Mouse (Mus musculus) lung, embryonic 15.5 days (tissue): ENCODE results near the gene C1qtnf12. TPM values are rescaled to one million over a fixed set of nuclear protein-coding genes. Genes with fewer than 3 reads are reported as not detected.

Experiments
- ATAC-seq: fragments of 200-750 bp; cut with Nextera tagmentation; 2 replicates; pipeline ENCODE4 v1.8.0; 2017; ENCODE audit warnings: moderate number of reproducible peaks, borderline replicate concordance; ENCODE audit not compliant: low FRiP score, low TSS enrichment; ENCODE audit errors: extremely low read depth
- H3K27ac ChIP-seq: fragments of 300-500 bp; sonication (generic); 2 replicates; pipeline ENCODE4 v1.5.1; 2015; ENCODE audit warnings: moderate library complexity, mild to moderate bottlenecking, inconsistent platforms
- H3K27me3 ChIP-seq: fragments of 300-500 bp; sonication (generic); 2 replicates; pipeline ENCODE4 v1.6.1; 2015; ENCODE audit warnings: inconsistent platforms
- H3K36me3 ChIP-seq: fragments of 300-500 bp; sonication (generic); 2 replicates; pipeline ENCODE4 v1.6.1; 2015; ENCODE audit warnings: inconsistent platforms
- H3K4me1 ChIP-seq: fragments of 300-500 bp; sonication (generic); 2 replicates; pipeline ENCODE4 v1.6.1; 2015; ENCODE audit warnings: inconsistent platforms
- H3K4me2 ChIP-seq: fragments of 300-500 bp; sonication (generic); 2 replicates; pipeline ENCODE4 v1.6.1; 2015; ENCODE audit warnings: inconsistent platforms, mild to moderate bottlenecking, moderate library complexity
- H3K4me3 ChIP-seq: fragments of 300-500 bp; sonication (generic); 2 replicates; pipeline ENCODE4 v1.5.1; 2015; ENCODE audit warnings: mild to moderate bottlenecking, inconsistent platforms
- H3K9ac ChIP-seq: fragments of 300-500 bp; sonication (generic); 2 replicates; pipeline ENCODE4 v1.6.1; 2015; ENCODE audit warnings: inconsistent platforms
- H3K9me3 ChIP-seq: fragments of 300-500 bp; sonication (generic); 2 replicates; pipeline ENCODE4 v1.6.1; 2016; ENCODE audit warnings: inconsistent platforms
- WGBS: fragments of 180-500 bp; shearing (Covaris S2); methylation state at CpG from one replicate; pipeline ENCODE4 v1.1.7; 2015; 5-methylcytosine and 5-hydroxymethylcytosine counted together
- polyA plus RNA-seq: library from polyadenylated mRNA; unstranded; fragments of >200 nt; fragmentation: Nextera tagmentation; extraction: Ambion mirVana; gene quantifications from 2 replicates; pipeline ENCODE4 v1.2.1, GENCODE M21; 2015

Gene C1qtnf12
- 39.3 and 45.0 TPM in 2 replicates for polyA plus RNA-seq

DNA sequence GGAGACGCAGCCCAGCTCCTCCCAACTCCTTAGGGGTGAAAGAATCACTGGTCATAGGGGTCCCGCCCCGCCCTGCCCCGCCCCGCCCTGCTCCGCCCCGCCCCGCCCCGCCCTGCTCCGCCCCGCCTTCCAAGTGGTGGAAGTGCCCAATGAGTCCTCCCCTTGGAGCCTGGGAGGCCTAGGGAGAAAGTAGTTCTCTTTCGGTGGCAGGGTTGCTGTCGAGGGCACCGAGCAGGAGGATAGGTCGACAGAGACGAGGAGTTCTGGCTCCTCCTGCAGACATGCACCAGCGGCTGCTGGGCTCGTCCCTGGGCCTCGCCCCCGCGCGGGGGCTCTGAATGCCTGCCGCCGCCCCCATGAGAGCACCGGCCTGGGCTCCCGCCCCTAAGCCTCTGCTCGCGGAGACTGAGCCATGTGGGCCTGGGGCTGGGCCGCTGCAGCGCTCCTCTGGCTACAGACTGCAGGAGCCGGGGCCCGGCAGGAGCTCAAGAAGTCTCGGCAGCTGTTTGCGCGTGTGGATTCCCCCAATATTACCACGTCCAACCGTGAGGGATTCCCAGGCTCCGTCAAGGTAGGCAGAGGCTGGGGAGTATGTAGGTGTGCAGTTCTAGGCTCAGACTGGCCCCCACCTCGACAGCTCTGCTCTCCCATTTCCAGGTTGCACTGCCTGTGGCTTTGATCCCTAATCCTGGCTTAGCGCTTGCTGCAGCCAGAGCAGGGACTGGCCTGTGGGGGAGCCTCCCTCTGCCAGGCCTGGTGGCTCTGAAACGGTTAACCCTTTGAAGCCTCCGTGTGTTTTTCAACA lies at the start of gene C1qtnf12:
TSS of gene C1qtnf12 (plus strand) at position 152 of the 805 bp plus-strand sequence.
- WGBS, result under 1% methylated on average over 39 of the region's 42 CpGs
- H3K36me3 ChIP-seq, result peaks cover 32% of the 10 kb centered on the region

DNA sequence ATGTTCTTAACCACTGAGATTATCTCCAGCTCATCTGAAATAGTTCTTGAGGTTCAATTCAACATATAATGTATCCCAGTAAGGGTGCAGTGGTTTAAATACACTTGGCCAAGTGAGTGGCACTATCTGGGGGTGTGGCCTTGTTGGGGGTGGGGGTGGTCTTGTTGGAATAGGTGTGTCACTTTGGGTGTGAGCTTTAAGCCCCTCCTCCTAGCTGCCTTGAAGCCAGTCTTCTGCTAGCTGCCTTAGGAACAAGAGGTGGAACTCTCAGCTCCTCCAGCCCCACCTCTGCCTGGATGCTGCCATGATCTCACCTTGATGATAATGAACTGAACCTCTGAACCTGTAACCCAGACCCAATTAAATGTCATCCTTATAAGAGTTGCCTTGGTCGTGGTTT lies 30.1 kb upstream of the C1qtnf12 start:
- no peaks in the 10 kb centered on the region for H3K27me3 ChIP-seq

More for the DNA sequence above, at the start of gene C1qtnf12:
- ATAC-seq, result peak; percentile 86
- Histone ChIP-seq H3K9me3 (no peaks in the 10 kb centered on the region), H3K9ac (peak within 1 kb of the TSS; percentile 53), H3K27ac (peak within 1 kb of the TSS; percentile 18), H3K4me3 (peak within 1 kb of the TSS; percentile 49), H3K27me3 (no peaks in the 10 kb centered on the region), H3K4me2 (peak within 1 kb of the TSS; percentile 83), H3K4me1 (peaks cover 21% of the 10 kb centered on the region)

GRCm38 (mm10) chr4:155943049-155943452 lies 19.1 kb upstream of the C1qtnf12 start:
- Histone ChIP-seq H3K27me3 (no peaks in the 10 kb centered on the region), H3K4me1 (peaks cover 23% of the 10 kb centered on the region), H3K27ac (peak overlapping the region; percentile 89), H3K4me3 (peak overlapping the region; percentile 98), H3K36me3 (peaks cover 7% of the 10 kb centered on the region), H3K4me2 (peak overlapping the region; percentile 94), H3K9me3 (no peaks in the 10 kb centered on the region), H3K9ac (peak overlapping the region; percentile 75)
- ATAC-seq, result peak; percentile 36
- WGBS, result under 1% methylated on average over 17 of the region's 17 CpGs

More for the DNA sequence above, 30.1 kb upstream of the C1qtnf12 start:
- Histone ChIP-seq H3K36me3 (no peaks in the 10 kb centered on the region), H3K9ac (no peak overlapping the region), H3K9me3 (no peaks in the 10 kb centered on the region), H3K4me2 (no peak overlapping the region), H3K27ac (no peak overlapping the region), H3K4me1 (no peaks in the 10 kb centered on the region), H3K4me3 (no peak overlapping the region)
- ATAC-seq, result no peak
- 63% methylated on average over 1 of the region's 1 CpGs for whole genome bisulfite sequencing

DNA sequence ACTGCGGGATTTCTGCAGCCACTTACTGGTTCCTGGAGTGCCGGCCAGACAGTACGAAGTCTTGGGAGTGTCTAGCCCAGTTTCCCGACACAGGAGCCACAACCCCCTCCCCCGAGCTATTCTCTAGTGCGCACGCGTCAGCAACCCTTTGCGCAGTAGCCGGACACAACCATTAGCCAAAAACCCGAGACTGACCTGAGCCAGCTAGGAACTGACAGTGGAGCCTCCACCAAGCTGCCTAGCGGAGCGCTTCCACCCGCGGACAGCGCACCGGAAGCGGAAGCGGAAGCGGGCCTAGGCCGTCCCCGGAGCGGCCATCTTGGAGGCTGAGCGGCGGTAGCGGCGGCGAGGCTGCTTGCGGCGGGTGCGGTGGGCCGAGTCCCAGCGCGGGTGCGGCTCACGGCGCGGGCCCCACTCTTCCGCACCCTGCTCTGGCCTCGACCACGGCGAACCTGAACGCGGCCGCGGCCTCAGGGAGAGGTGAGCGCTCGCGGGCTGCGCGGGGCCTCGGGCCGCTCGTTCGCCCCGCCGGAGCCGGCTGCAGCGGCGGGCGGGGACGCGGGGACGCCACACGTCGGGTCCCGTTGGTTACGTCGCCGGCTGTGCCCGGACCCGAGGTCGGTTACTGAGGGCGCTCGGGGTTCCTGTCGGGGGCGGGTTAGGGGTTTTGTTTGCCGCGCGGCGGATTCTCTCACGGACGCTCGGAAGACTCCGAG lies 18.4 kb upstream of the C1qtnf12 start, which contains the start of gene Ube2j2:
TSS of gene Ube2j2 (plus strand) at position 298 of the 716 bp plus-strand sequence.
- ATAC-seq, result peak; percentile 98
- under 1% methylated on average over 79 of the region's 85 CpGs for WGBS

GRCm38 (mm10) chr4:155944271-155944670 lies 17.8 kb upstream of the C1qtnf12 start:
- no peak for ATAC-seq
- Histone ChIP-seq H3K9me3 (no peaks in the 10 kb centered on the region), H3K27ac (peak overlapping the region; percentile 48), H3K4me3 (peak overlapping the region; percentile 98), H3K36me3 (peaks cover 17% of the 10 kb centered on the region), H3K4me2 (peak overlapping the region; percentile 94), H3K9ac (peak overlapping the region; percentile 75), H3K27me3 (no peaks in the 10 kb centered on the region), H3K4me1 (peaks cover 23% of the 10 kb centered on the region)
- under 1% methylated on average over 17 of the region's 17 CpGs for WGBS

More for the DNA sequence above, 18.4 kb upstream of the C1qtnf12 start, which contains the start of gene Ube2j2:
- Histone ChIP-seq H3K27me3 (no peaks in the 10 kb centered on the region), H3K9me3 (no peaks in the 10 kb centered on the region), H3K36me3 (peaks cover 11% of the 10 kb centered on the region), H3K9ac (peak within 1 kb of the TSS; percentile 75), H3K4me1 (peaks cover 23% of the 10 kb centered on the region), H3K4me2 (peak within 1 kb of the TSS; percentile 94), H3K4me3 (peak within 1 kb of the TSS; percentile 98), H3K27ac (peak within 1 kb of the TSS; percentile 89)

- H3K27ac ChIP-seq, result no peak overlapping the region
- peaks cover 45% of the 10 kb centered on the region for H3K36me3 ChIP-seq
- no peak for ATAC-seq
These were observed 15.0 kb upstream of the C1qtnf12 start for GRCm38 (mm10) chr4:155947094-155947493.

GRCm38 (mm10) chr4:155955491-155955890 lies 6.6 kb upstream of the C1qtnf12 start:
- H3K27ac ChIP-seq, result no peak overlapping the region
- H3K27me3 ChIP-seq, result no peaks in the 10 kb centered on the region
- no peak overlapping the region for H3K9ac ChIP-seq
- H3K4me3 ChIP-seq, result no peak overlapping the region
- WGBS, result 97% methylated on average over 6 of the region's 6 CpGs
- H3K4me2 ChIP-seq, result no peak overlapping the region
- H3K4me1 ChIP-seq, result 0 out of 2 replicates have a peak, but pooled peaks cover 3% of the 10 kb centered on the region
- H3K36me3 ChIP-seq, result peaks cover 81% of the 10 kb centered on the region
- no peaks in the 10 kb centered on the region for H3K9me3 ChIP-seq
- ATAC-seq, result no peak

More at GRCm38 (mm10) chr4:155947094-155947493, 15.0 kb upstream of the C1qtnf12 start:
- no peak overlapping the region for H3K9ac ChIP-seq
- peaks cover 23% of the 10 kb centered on the region for H3K4me1 ChIP-seq
- H3K9me3 ChIP-seq, result no peaks in the 10 kb centered on the region
- H3K4me3 ChIP-seq, result no peak overlapping the region
- H3K4me2 ChIP-seq, result no peak overlapping the region
- no peaks in the 10 kb centered on the region for H3K27me3 ChIP-seq

GRCm38 (mm10) chr4:155959275-155959674 lies 2.8 kb upstream of the C1qtnf12 start:
- Histone ChIP-seq H3K27ac (no peak overlapping the region), H3K36me3 (peaks cover 44% of the 10 kb centered on the region), H3K9me3 (no peaks in the 10 kb centered on the region), H3K4me3 (no peak overlapping the region), H3K9ac (no peak overlapping the region), H3K4me1 (peaks cover 21% of the 10 kb centered on the region), H3K27me3 (no peaks in the 10 kb centered on the region), H3K4me2 (no peak overlapping the region)
- WGBS, result 7% methylated on average over 5 of the region's 5 CpGs
- ATAC-seq, result no peak; the same call in 1 of the 2 replicates

GRCm38 (mm10) chr4:155963106-155963505 lies 988 bp downstream of the C1qtnf12 start:
- Histone ChIP-seq H3K4me3 (peak overlapping the region; percentile 49), H3K4me1 (peaks cover 21% of the 10 kb centered on the region), H3K9me3 (no peaks in the 10 kb centered on the region), H3K27ac (no peak overlapping the region), H3K36me3 (peaks cover 24% of the 10 kb centered on the region; the same call in 1 of the 2 replicates), H3K9ac (peak overlapping the region; percentile 53), H3K27me3 (no peaks in the 10 kb centered on the region), H3K4me2 (peak overlapping the region; percentile 83)
- ATAC-seq, result no peak
- 60% methylated on average over 7 of the region's 7 CpGs for WGBS

DNA sequence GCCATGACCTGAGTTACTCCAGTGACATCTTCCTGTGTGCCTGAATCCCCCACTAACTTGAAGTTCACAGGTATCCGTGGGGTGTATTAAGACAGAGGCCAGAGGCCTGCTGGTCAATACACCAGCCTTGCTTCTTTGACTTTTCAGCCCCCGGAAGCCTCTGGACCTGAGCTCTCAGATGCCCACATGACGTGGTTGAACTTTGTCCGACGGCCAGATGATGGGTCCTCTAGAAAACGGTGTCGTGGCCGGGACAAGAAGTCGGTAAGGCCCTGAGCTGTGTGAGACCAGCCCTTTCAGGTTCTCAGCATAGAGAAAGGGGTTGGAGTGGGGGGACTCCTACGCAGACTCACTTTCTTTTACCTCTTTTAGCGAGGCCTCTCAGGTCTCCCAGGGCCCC lies 2.3 kb downstream of the C1qtnf12 start:
- H3K27ac ChIP-seq, result no peak overlapping the region
- no peak overlapping the region for H3K4me2 ChIP-seq
- no peak overlapping the region for H3K4me3 ChIP-seq
- no peak overlapping the region for H3K9ac ChIP-seq
- no peak for ATAC-seq
- no peaks in the 10 kb centered on the region for H3K27me3 ChIP-seq
- WGBS, result 84% methylated on average over 11 of the region's 11 CpGs
- H3K4me1 ChIP-seq, result peaks cover 19% of the 10 kb centered on the region
- no peaks in the 10 kb centered on the region for H3K9me3 ChIP-seq
- H3K36me3 ChIP-seq, result peaks cover 17% of the 10 kb centered on the region; the same call in 1 of the 2 replicates

DNA sequence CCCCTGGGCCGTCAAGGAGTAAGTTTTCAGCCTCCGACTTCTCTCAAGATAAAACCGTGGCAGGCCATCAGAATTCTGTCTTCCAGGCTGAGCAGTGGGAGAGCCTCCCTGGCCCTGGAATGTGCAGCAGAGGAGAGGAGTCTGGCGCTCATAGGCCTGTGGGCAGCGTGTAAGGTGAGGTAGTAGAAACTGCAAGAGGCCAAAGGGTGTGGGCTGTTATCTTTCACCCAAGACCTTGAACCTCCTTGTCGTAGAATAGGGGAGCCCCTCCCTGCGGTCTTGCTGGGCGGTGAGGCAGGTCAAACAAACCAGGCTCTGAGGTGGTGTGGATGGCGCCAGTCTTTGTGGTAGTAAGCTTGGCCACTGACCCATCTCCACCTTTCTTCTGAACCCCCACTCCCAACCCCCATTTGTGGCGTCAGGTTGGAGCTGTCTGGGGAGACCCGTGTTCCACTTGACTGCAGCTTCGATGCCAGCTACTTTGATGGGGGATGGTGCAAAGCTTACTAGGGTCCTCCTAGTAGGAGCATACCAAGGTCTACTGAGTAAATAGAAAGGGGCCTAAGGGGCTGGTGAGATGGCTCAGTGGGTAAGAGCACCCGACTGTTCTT lies 7.0 kb downstream of the C1qtnf12 start:
- H3K27ac ChIP-seq, result no peak overlapping the region
- no peaks in the 10 kb centered on the region for H3K9me3 ChIP-seq
- H3K4me3 ChIP-seq, result no peak overlapping the region
- no peak overlapping the region for H3K9ac ChIP-seq
- H3K4me2 ChIP-seq, result no peak overlapping the region
- WGBS, result 66% methylated on average over 13 of the region's 13 CpGs
- H3K4me1 ChIP-seq, result no peaks in the 10 kb centered on the region
- no peak for ATAC-seq
- H3K36me3 ChIP-seq, result peaks cover 17% of the 10 kb centered on the region; the same call in 1 of the 2 replicates
- H3K27me3 ChIP-seq, result no peaks in the 10 kb centered on the region
